Mouse (Mus musculus) CD4-positive, CD25-positive, alpha-beta regulatory T cell, adult 2 months (primary cell): ENCODE results near the gene Rab13.
"Not testable (repeated sequence)": the region's sequence is repeated elsewhere in the genome, so short reads cannot be mapped to it uniquely, and the experiment has no call there.

ENCODE experiments used
- DNase-seq: peaks from one replicate; pipeline ENCODE4 v3.0.0-alpha.2; 2012; ENCODE audit warnings: low read depth, low spot score

The Rab13 gene

DNA sequence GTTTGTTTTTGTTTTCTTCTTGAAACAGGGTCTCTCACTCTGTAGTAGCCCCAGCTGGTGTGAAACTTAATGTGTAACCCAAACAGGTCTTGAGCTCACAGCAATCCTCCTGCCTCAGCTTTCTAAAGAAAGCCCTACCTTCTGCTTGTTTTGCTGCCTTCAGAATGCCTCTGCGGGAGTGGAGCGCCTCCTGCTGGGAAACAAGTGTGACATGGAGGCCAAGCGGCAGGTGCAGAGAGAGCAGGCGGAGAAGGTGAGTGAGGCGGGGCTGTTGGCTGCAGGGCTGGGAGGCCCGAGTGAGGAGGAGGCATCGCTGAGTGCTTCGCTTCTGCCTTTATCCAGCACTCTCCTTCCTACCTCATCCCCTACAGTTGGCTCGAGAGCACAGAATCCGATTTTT lies 10.8 kb downstream of the Rab13 start:
- DNase-seq: peak; percentile 31

DNA sequence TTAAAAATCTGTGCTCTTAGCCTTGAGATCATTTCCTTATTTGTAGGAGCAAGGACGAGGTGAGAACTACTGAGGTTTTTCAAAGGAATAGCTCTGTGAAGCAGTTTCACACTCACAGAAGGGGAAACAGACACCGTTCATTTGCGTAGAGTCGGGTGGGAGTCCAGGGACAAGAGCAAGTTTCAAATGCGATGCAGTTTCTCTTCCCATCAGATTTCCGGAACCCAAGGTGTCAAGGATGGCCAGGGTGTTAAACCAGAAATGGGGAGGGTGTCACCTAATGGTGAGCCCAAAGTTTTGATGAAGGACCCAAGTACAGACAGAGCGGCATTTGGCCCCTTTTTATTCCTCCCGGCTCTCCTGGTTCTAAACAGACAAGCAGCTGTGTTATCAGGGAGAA lies 17.6 kb downstream of the Rab13 start:
- DNase-seq: no peak

DNA sequence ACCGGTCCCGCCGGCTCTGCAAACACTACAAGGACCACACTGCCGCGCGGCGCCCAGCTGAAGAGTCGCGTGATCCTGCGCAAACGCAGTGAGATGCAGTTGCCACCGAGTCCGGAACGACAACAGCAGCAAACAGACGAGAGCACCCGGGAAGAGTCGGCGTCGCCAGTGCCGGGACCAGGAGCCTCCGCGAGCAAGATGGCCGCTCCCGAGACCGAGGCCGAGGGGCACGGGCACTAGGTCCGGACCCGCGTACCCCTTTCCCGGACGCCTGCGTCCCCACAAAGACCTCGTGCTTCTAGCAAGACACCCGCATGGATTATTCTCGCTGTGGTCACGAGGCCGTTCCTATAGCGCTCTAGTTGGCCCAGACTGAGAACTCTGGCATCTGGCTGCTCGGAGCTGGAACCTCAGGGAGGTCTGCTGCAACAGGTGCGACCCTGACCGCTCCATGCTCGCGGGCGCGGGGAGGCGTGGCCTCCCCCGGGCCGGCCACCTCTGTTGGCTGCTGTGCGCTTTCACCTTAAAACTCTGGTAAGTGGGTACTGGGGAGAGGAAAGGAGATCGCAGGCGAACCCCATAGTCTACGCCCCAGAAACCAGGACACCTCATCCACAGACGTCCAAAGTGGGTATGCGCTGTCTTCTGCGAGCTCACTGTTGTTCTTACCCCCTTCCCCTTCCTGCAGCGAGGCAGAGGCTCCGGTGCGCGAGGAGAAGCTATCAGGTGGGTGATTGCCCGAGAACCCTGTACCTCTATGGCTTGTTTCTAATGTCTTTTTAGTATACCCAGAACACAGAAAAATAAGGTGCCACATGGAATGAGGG lies 18.2 kb downstream of the Rab13 start, which contains the start of gene Jtb:
Gene Jtb, plus strand, starts transcription at position 91 of the 827 bp plus-strand sequence.
- peak; percentile 95 for DNase-seq

DNA sequence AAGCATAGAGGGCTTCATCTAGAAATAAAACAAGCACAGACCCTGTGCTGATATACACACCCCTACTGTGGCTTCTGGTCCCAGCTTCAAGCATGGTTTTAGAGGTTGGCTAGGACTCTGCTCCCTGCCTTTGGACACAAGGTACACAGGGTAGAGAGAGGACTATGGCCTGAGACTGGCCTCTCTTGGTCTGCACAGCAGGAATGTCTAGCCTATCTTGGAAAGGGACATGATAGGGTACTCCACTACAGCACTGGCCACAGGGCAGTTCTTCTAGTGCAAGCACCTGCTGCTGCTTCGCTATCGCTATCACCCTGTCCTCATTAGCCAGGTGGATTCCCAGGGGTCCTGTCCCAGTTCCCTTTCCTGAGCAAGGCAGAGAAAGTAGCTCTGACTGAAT lies 27.8 kb downstream of the Rab13 start:
- DNase-seq: no peak

DNA sequence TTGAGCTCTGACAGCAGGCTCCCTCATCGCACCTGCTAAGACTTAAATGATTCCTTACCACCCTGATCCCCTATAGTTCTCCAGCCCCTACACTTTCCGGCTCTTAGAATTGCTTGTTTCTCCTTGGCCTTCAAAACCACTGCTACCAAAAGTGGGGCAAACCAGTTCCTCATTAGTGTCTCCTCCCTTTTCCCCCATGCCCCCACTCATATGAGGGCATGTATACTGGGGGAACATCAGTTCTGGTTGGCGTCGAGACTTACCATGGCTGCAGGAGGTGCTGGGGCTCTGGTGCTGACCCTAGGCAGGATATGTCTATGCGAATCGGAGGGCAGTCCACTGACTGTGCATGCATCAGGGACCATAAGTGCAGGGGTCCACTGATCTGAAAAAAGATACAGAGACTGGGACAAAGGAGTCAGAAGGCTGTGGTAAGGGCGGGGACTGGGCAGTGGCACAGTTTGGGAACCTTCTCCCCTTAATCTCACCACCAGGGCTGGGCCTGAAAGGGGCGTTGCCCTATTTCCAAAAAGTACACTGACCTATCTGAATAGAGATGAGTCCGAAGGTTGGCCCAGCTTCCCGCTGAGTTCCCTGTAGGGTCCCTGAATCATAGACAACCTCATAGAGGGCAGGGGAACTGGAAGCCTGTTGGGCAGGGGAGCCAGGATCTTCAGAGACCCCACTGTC lies 28.3 kb downstream of the Rab13 start:
- DNase-seq: no peak

DNA sequence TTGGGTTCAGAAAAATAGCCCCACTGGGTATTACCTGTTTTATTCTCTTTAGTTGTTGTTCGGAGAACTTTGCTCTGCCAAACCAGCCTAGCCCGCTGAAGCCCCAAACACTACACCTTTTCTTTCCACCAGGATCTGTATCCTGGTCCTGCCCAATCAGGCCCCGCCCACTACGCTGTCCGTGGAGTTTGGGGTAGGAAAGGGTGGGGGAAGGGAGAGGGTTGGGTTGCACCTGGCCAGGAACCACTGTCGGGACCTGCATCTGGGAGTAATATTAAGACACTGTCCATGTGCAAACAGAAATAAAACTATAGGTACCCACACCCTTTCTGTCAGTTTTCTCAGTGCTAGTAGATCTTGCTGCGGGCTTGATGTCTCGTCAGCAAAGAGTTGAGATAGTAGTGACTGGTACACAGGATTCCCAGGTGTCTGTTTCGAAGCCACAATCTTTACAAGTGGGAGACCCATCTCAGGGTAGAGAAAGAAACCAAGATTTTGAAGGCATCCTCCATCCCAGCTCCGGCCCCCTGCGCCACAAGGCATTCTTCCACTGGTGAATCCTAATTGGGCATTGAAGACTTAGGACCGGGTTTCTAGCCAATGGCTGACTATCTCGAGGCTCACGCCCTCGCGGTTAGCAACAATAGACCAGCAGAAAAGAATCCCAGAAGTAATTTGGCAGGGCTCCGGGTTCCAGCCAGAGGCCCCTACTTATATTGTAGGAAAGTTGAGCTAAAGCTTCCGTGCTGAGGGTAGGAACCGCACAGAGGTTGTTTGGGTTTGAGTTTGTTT lies 29.7 kb downstream of the Rab13 start, which contains the start of gene Creb3l4:
Gene Creb3l4, minus strand, starts transcription at position 529 of the 792 bp plus-strand sequence.
- DNase-seq: no peak

DNA sequence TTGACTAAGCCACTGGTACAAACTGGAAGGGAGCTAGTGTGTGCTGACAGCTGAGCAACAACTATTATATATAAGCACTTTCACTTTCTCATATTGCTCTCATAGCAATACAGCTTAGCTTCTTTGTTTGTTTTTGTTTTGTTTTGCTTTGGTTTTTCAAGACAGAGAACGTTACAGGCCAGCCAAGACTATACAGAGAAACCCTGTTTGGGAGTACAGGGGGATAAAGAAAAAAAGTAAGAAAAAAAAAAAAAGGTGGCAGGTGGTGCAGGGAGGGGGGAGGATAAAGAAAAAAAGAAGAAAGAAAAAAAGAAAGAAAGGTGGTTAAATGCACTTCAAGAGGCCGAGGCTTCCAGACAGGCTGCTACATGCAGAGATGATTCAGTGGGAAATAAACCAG lies 31.9 kb downstream of the Rab13 start:
- peak; percentile 48 for DNase-seq

DNA sequence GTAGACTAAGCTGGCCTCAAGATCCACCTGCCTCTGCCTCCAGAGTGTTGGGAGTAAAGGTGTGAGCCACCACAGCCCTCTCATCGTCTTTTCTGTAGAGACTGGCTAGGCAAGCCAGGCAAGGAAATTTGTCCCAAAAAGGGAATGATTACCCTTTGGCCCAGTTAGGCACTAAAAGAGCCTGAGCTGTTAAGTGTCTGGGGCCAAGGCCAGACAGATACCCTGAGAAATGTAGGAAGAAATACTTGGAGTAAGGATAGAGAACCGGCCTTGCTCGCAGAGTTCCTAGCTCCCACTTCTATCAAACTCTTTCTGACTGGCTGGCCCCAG lies 34.1 kb downstream of the Rab13 start:
- DNase-seq: no peak

DNA sequence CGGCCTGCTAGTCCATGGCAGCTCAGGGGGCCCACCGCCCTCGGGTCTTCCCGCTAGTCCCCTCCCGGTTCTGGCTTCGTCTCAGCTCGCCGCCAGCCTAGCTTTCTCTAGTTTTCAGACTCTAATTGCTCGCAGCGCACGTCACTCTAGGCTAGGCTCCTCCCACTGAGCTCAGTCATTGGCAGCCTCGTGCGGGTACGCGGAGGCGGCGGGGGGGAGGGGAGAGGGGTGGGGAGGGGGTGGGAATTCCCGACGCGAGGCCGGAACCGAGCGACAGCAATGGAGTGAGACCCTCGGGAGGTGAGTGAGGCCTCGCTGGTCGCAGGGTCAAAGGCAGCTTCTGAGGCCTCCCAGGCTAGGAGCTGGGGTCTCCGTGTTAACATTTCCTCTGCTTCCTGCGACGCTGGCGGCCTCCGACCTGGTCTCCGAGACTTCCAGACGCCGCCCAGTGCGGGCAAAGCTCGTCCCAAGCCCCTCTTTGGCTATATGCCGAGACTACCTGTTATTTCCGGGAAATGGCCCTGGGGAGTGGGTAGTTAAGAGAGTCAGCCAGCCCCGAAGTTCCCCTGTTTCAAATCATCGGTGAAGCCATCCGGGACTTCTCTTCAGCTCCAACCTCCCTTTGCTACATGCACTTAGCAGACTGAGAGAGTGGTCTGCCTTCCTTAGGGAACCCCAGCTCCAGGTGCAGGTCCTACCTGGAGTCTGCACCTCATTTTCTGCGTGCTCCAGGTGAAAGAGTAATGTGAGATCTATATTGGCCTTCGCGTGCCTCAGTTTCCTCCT lies 34.7 kb downstream of the Rab13 start, which contains the start of gene Slc39a1:
Gene Slc39a1, plus strand, starts transcription at position 213 of the 786 bp plus-strand sequence.
- peak; percentile 95 for DNase-seq

DNA sequence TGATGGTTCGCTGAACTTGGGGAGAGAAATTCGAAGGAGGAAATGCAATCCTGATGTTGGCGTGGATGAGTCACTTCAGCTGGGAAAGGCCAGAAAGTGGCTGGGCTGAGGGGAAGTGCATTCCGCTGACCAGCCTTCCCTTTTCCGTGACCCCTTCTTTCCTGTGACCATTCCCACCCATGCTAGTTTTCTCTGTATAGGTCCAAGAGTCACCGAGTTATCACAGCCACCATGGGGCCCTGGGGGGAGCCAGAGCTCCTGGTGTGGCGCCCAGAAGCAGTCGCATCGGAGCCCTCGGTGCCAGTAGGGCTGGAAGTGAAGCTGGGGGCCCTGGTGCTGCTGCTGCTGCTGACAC lies 35.2 kb downstream of the Rab13 start:
- peak; percentile 37 for DNase-seq

DNA sequence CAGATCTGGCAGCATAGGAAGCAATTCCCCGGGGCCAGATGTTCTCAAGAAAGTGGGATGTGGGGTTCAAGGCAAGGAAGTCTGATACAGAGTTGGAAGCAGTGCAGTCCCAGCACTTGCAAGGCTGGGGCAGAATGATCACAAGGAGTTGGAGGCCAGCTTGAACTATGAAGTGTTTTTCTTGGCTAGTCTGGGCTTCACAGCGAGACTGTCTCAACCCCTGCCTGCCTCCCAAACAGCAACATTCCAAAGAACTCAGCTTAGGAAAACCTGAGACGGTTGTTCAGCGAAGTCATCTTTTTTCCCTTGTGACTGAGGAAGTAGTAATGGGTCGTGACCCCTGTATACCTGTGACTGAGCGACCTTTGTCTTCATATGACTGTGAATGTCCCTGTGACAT lies 37.3 kb downstream of the Rab13 start:
- DNase-seq: no peak

DNA sequence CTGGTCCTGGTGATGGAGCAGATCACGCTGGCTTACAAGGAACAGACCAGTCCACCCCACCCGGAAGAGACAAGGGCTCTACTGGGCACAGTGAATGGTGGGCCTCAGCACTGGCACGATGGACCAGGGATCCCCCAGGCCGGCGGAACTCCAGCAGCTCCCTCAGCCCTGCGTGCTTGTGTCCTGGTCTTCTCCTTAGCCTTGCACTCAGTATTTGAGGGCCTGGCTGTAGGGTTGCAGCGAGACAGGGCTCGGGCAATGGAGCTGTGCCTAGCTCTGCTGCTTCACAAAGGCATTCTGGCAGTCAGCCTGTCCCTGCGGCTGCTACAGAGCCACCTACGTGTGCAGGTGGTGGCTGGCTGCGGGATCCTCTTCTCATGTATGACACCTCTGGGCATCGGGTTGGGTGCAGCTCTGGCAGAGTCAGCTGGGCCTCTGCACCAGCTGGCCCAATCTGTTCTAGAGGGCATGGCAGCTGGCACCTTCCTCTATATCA lies 38.3 kb downstream of the Rab13 start:
- not testable (repeated sequence) for DNase-seq

DNA sequence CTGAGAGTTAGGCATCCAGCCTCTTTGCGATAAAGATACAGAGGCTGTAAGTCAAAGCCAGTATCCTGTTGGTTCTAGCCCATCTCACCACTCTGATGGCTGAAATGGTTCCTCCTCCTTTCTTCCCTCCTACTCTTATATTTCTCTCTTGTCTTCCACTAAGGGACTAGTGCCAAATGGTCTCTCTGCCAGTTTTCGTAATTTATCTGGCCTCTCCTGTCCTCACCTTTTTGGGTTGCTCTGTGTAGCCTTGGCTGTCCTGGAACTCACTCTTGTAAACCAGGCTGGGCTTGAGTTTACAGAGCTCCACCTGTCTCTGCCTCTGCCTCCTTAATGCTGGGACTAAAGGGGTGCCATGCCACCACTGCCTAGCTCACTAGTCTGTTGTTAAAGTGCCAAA lies 39.2 kb downstream of the Rab13 start:
- DNase-seq: not testable (repeated sequence)

DNA sequence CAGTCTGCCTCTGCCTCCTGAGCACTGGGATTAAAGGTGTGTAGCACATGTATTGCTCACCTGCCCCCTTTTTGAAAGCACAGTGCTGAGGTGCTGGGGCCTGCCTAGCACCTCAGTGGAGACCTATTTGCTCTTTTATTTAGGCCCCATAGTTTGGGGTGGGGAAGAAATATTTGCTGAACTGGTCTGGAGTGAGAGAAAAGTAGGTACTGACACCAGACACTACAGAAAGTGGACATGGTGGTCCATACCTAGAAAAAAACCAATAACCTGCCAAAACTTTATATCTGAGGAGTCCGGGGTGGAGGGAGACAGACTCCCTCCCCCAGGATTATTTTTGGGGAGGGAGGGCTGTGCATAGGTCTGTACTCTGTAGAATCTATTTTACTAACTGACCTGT lies 39.7 kb downstream of the Rab13 start:
- not testable (repeated sequence) for DNase-seq

DNA sequence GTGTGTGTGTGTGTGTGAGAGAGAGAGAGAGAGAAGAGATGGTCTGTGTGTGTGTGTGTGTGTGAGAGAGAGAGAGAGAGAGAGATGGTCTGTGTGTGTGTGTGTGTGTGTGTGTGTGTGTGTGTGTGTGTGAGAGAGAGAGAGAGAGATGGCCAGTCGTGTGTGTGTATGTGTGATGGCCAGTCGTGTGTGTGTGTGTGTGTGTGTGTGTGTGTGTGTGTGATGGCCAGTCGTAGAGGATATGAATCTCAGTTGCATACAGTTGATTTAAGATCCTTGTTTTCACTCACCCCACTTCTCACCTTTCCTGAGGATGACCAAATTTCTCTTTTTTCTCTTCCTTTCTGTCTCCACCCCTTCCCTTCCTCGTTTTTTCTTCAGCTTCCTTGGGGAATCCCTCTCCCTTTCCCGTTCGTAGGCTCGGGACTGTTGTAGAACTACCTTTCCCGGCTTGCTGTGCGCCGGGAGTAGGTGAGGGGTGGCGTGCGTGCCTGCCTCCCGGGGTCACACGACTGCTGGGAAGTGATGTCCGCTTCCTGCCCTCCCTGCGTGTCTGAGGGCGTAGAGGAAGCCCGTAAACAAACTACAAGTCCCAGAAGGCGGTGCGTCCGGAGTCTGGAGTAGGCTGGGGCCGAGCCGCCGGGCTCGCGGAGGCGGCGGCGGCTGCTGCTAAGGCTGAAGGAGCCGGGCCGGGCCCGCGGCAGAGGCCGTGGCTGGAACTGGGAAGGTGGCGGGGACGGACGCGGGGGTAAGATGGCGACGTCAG lies 40.3 kb downstream of the Rab13 start, which contains the start of gene Crtc2:
Gene Crtc2, plus strand, starts transcription at position 511 of the 766 bp plus-strand sequence.
- peak; percentile 94 for DNase-seq

DNA sequence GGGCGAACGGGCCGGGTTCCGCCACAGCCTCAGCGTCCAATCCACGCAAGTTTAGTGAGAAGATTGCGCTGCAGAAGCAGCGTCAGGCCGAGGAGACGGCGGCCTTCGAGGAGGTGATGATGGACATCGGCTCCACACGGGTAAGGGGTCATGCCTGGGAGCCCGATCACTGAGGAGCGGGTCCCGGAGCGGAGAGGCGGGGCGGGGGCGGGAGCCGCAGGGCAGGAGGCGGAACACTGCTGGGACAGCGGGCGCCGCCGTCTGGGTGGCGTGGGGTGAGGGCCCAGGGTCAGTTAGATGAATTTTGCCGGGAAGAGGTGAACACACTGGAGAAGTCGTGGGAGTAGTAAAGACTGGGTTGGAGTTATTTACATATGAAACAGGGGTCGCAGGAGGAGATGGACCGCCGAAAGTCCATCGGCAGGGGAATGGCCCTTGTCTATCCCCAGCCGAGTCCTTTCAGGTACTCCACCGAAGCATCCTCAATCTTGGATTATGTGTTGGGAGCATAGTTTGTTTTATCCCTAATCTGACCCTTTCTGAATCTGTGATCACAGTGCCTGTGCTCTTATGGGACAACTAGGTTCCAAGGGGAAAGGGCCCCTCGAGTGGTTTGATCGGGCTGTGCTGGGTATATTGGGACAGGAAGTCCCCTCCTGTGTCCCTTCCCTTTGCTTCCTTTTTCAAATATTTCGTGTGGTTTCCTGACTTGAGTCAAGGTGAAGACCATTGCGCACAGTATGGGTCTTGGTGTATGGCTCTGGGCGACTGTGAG lies 41.1 kb downstream of the Rab13 start:
- peak; percentile 40 for DNase-seq

DNA sequence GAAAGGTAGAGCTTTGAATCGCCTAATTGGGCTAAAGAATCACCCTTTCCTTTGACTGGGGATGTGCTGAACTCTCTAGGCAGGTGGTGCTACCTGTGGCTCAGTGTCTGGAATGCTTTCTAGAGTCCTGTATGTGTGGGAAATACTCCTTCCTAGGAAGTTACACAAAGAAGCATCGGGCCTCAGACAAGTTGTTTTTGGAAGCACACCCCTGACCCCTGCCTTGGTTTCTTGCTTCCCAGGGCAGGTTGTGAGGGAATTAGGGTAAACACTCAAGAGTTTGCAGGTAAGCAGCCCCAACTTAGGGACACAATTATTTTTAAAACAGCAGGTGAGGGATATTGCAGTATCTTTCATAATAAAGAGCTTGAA lies 41.7 kb downstream of the Rab13 start:
- DNase-seq: no peak

DNA sequence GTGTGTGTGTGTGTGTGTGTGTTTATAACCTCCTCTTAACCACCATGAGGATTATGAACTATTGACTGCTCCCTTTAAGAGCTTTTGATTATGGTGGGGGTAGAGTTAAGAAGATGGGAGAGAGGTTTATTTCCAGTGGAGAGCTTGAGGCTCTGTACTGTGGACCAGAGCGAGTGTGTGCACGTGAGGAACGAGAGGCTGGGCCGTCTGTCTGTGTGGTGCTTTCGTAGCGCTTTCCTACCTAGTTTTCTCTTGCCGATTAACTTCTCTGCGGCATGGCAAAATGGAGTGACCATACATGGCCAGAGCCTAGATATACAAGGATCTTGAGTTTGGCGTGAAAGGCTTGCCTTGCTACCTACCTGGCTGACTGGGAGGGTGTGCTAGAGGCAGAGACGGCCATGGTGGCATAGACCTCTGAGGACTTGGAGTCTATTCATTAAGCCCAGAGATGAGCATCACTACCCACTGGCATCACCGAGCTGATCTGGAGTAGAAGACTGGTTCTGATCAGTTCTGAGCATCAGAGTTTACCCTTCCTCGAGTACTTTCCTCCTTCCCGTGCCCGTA lies 42.4 kb downstream of the Rab13 start:
- no peak for DNase-seq
